Mouse (Mus musculus) forebrain, postnatal 0 days (tissue): Measurements from ENCODE around the gene Btbd11. TPM values are rescaled to one million over a fixed set of nuclear protein-coding genes. Genes with fewer than 3 reads are reported as not detected.

ENCODE experiments used
- ATAC-seq: fragments of 200-750 bp; cut with Nextera tagmentation; 2 replicates; pipeline ENCODE4 v1.8.0; 2017; ENCODE audit warnings: mild to moderate bottlenecking, moderate library complexity
- DNase-seq: peaks from one replicate; pipeline ENCODE4 v3.0.0-alpha.2; 2015
- H3K27ac ChIP-seq: fragments of 300-500 bp; sonication (generic); 2 replicates; pipeline ENCODE4 v1.5.1; 2014; ENCODE audit warnings: low read depth, mild to moderate bottlenecking, antibody characterized with exemption, low read length, moderate library complexity, mixed read lengths
- H3K27me3 ChIP-seq: fragments of 300-500 bp; sonication (generic); 2 replicates; pipeline ENCODE4 v1.6.1; 2014; ENCODE audit warnings: mild to moderate bottlenecking, low read length, mixed read lengths; ENCODE audit not compliant: insufficient read depth
- H3K36me3 ChIP-seq: fragments of 300-500 bp; sonication (generic); 2 replicates; pipeline ENCODE4 v1.6.1; 2014; ENCODE audit warnings: mild to moderate bottlenecking, moderate library complexity; ENCODE audit not compliant: insufficient read depth
- H3K4me1 ChIP-seq: fragments of 300-500 bp; sonication (generic); 2 replicates; pipeline ENCODE4 v1.6.1; 2014; ENCODE audit warnings: antibody characterized with exemption; ENCODE audit not compliant: insufficient read depth
- H3K4me2 ChIP-seq: fragments of 300-500 bp; sonication (generic); 2 replicates; pipeline ENCODE4 v1.6.1; 2014; ENCODE audit warnings: low read depth, mild to moderate bottlenecking, moderate library complexity
- H3K4me3 ChIP-seq: fragments of 300-500 bp; sonication (generic); 2 replicates; pipeline ENCODE4 v1.5.1; 2014; ENCODE audit warnings: low read depth, low read length, mixed read lengths
- H3K9ac ChIP-seq: fragments of 300-500 bp; sonication (generic); 2 replicates; pipeline ENCODE4 v1.6.1; 2014; ENCODE audit warnings: mild to moderate bottlenecking
- H3K9me3 ChIP-seq: fragments of 300-500 bp; sonication (generic); 2 replicates; pipeline ENCODE4 v1.6.1; 2016; ENCODE audit warnings: low read length
- CTCF ChIP-seq: sonication (generic); IDR thresholded peaks from 2 replicates; pipeline ENCODE4 v1.5.1; 2016; ENCODE audit warnings: antibody characterized with exemption, control low read depth, low read depth
- WGBS: fragments of 180-500 bp; shearing (Covaris S2); extraction: QIAGEN DNeasy Blood & Tissue Kit; methylation state at CpG from one replicate; pipeline ENCODE4 v1.1.7; 2014; 5-methylcytosine and 5-hydroxymethylcytosine counted together
- polyA plus RNA-seq: library from polyadenylated mRNA; unstranded; fragments of >200 nt; fragmentation: Nextera tagmentation; extraction: Ambion mirVana; gene quantifications from 2 replicates; pipeline ENCODE4 v1.2.1, GENCODE M21; 2015
- total RNA-seq: library from RNA; depleted of rRNA; stranded (reverse); fragments of >200 nt; gene quantifications from 2 replicates; pipeline ENCODE4 v1.2.3, GENCODE M21; 2014

Gene Btbd11
- total and polyA plus RNA-seq, 2 experiments from 2014 or later = 9.9 to 22.5 TPM

DNA sequence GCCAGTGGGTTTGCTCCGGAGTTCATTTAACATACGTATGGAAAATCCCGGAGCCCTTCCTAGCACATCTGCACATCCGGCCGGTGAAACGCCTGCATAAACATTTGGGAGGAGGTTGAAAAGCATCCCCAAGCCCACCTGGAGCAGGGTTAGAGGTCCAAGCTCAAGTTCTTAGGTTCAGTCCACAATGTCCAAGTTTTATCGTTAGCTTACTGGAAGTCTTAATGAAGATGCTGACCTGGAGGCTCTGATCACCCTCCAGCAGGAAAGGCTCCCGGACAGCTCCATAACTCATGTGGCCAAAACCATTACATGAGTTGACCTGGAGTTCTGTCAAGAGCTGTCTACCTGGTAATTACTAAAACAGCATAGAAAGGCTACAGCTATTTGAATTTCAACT is 109.7 kb downstream of the Btbd11 start:
- Histone ChIP-seq H3K9me3 (no peaks in the 10 kb centered on the region), H3K4me1 (no peaks in the 10 kb centered on the region), H3K36me3 (no peaks in the 10 kb centered on the region)

DNA sequence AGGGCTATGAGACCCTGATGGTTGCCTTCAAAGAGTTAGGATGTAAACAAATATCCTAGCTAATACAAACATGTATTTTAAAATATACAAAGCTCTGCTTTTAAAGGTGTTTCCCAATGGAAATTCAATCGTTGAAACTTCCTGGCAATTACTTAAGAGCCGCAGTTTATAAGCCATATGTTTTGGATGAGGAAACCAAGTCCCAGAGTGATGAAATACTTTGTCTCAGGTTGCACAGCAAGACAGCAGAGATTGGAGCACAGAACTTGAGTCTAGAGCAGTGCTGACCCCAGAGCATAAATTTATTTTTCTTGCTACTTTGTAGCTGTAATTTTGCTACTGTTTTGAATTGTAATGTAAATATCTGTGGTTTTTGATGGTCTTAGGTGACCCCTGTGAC is 110.4 kb downstream of the Btbd11 start:
- ATAC-seq = no peak
- Histone ChIP-seq H3K4me3 (no peak overlapping the region), H3K4me2 (no peak overlapping the region), H3K36me3 (no peaks in the 10 kb centered on the region), H3K9ac (no peak overlapping the region), H3K27ac (no peak overlapping the region), H3K27me3 (no peaks in the 10 kb centered on the region), H3K9me3 (no peaks in the 10 kb centered on the region), H3K4me1 (no peaks in the 10 kb centered on the region)
- no peak for DNase-seq
- no peak for TF ChIP-seq CTCF
- WGBS = 83% methylated on average over 2 of the region's 2 CpGs

More for the DNA sequence above, 109.7 kb downstream of the Btbd11 start:
- ATAC-seq (no peak), DNase-seq (no peak)
- Histone ChIP-seq H3K9ac (no peak overlapping the region), H3K4me3 (no peak overlapping the region), H3K27me3 (no peaks in the 10 kb centered on the region), H3K4me2 (no peak overlapping the region), H3K27ac (no peak overlapping the region)
- no peak for TF ChIP-seq CTCF
- WGBS = 95% methylated on average over 8 of the region's 8 CpGs

DNA sequence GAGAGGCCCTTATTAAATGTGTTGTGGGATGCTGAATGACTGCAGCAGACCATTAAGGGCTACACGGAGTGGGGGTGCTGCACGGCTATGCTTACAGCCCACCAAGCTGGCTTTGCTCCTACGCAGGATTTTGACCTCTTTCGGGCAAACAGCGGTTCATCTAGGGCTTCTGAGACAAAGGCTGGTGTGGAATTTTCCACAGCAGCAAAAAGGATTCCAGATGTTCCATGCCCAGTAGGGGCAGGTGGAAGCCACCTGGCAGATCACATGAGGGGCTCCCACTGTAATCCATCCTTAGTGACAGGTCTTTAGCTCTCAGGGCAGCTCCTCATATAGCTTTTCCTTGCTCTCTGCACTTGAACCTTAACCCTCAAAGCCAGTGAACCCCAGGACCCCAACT is 111.3 kb downstream of the Btbd11 start:
- DNase-seq = no peak
- no peak overlapping the region for H3K9ac ChIP-seq
- H3K27me3 ChIP-seq = no peaks in the 10 kb centered on the region
- 93% methylated on average over 5 of the region's 5 CpGs for WGBS
- no peak overlapping the region for H3K27ac ChIP-seq
- no peak for TF ChIP-seq CTCF
- no peak overlapping the region for H3K4me2 ChIP-seq
- no peak overlapping the region for H3K4me3 ChIP-seq
- H3K36me3 ChIP-seq = no peaks in the 10 kb centered on the region
- no peaks in the 10 kb centered on the region for H3K9me3 ChIP-seq
- ATAC-seq = no peak
- H3K4me1 ChIP-seq = no peaks in the 10 kb centered on the region

DNA sequence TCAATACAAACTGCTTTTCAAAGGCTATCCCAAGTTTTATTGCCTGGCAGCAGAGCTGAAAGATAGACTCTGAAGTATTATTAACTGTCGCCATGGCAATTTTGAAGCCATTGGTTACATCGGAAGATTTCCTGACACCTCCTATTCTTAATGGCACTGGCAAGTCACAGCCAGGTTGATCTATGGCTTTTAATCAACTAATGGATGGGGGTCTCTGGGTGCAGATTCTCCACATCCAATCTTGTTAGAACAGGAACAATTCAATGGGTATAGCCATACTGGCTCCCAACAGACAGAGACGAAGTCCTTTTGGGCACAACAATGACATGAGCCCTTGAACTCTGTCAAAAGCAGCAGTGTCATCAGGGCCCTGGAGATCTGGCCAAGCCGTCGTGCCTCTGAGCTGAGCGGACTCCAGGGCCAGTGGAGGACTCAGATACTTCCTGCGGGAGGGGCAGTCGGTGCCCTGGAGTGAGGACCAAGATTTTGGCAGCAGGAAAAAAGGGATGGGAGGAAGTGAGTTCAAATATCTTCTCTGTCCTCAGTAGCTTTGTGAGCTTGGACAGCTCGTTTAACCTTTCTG is 114.0 kb downstream of the Btbd11 start:
- DNase-seq (no peak), ATAC-seq (no peak)
- Histone ChIP-seq H3K36me3 (no peaks in the 10 kb centered on the region), H3K4me2 (no peak overlapping the region), H3K4me3 (no peak overlapping the region), H3K27me3 (no peaks in the 10 kb centered on the region), H3K27ac (no peak overlapping the region), H3K9me3 (no peaks in the 10 kb centered on the region), H3K9ac (no peak overlapping the region), H3K4me1 (no peaks in the 10 kb centered on the region)
- 73% methylated on average over 9 of the region's 9 CpGs for WGBS
- no peak for TF ChIP-seq CTCF

DNA sequence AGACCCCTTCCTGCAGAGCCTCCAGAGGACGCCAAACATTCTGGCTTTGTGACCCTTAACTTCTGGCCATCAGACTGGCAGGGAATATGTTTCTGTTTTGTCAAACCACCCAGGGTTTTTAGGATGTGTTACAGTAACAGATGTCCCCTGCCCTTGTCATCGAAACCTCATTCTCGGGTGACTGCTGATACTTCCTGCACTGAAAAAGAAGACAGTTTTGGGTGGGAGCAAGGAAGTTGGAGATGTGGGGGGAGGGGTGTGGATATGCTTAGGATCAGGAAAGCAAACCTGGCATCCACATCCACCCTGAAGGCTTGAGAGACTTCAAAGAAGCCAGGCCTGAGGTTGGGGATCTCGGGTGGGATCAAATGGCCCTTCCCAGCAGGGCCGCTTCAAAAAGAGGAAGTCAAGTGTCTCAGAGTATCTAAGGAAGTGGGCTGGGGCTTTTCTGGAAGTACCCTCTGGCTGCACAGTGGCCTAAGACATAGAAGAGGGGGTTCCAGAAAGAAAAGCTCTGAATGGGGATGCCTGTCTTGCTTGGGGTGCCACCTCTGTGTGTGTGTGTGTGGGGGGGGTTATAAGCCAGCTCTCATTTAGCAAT is 115.5 kb downstream of the Btbd11 start:
- Histone ChIP-seq H3K9me3 (no peaks in the 10 kb centered on the region), H3K27ac (no peak overlapping the region), H3K36me3 (no peaks in the 10 kb centered on the region), H3K27me3 (no peaks in the 10 kb centered on the region), H3K9ac (no peak overlapping the region), H3K4me1 (no peaks in the 10 kb centered on the region), H3K4me3 (no peak overlapping the region), H3K4me2 (no peak overlapping the region)
- ATAC-seq (no peak), DNase-seq (no peak)
- 74% methylated on average over 5 of the region's 5 CpGs for WGBS
- no peak for TF ChIP-seq CTCF

DNA sequence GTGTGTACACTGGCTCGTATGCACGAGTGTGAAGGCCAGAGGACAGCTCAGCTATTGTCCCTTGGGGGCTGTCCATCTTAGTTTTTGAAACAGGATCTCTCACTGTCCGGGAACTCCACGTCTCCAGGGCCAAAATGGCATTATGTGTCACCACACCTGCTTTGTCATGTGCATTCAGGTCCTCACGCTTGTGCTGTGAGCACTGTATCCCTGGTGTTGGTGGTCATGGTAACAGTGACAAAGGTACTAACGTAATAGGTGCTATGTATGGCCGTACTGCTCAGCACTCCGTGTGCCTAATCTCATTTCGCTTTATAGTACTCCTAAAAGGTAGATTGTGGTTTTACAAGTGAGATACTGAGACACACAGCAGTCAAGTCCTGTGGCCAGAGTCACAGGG is 116.0 kb downstream of the Btbd11 start:
- H3K27me3 ChIP-seq = no peaks in the 10 kb centered on the region
- H3K36me3 ChIP-seq = no peaks in the 10 kb centered on the region
- WGBS = 64% methylated on average over 9 of the region's 9 CpGs
- ATAC-seq (peak; percentile 54; the same call in 1 of the 2 replicates), DNase-seq (no peak)
- no peaks in the 10 kb centered on the region for H3K4me1 ChIP-seq
- H3K9me3 ChIP-seq = no peaks in the 10 kb centered on the region
- H3K27ac ChIP-seq = no peak overlapping the region
- H3K9ac ChIP-seq = no peak overlapping the region
- no peak overlapping the region for H3K4me3 ChIP-seq
- no peak for TF ChIP-seq CTCF
- H3K4me2 ChIP-seq = no peak overlapping the region

DNA sequence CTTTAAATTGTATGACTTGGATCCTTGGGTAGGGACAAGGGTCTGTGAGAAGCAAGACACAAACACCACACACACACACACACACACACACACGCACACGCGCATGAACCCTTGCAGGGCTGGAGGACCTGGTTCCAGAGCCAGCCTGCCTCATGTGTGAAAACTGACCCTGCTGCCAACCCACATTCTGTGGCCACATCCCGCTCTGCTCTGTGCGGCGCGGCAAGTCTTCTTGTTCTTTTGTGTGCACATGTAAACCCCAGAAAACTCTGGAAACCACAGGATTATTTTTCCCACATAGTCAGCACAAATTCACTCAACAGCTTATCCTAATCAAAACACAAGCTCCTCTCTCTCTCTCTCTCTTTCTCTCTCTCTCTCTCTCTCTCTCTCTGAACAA is 116.8 kb downstream of the Btbd11 start:
- H3K4me2 ChIP-seq = no peak overlapping the region
- ATAC-seq (no peak; the same call in 1 of the 2 replicates), DNase-seq (no peak)
- no peaks in the 10 kb centered on the region for H3K36me3 ChIP-seq
- H3K4me1 ChIP-seq = no peaks in the 10 kb centered on the region
- no peaks in the 10 kb centered on the region for H3K9me3 ChIP-seq
- no peak for TF ChIP-seq CTCF
- H3K27me3 ChIP-seq = no peaks in the 10 kb centered on the region
- no peak overlapping the region for H3K4me3 ChIP-seq
- no peak overlapping the region for H3K9ac ChIP-seq
- H3K27ac ChIP-seq = no peak overlapping the region
- 85% methylated on average over 7 of the region's 7 CpGs for WGBS
